Mouse (Mus musculus) lung, postnatal 10 days (tissue): ENCODE results near the gene Gm5431.
A peak's percentile ranks its signal among the peaks of the same experiment; 100 is the strongest.
"Not testable (repeated sequence)": the region's sequence is repeated elsewhere in the genome, so short reads cannot be mapped to it uniquely, and the experiment has no call there.

Experiments
- DNase-seq: peaks from one replicate; pipeline ENCODE4 v3.0.0; 2021

The Gm5431 gene

DNA sequence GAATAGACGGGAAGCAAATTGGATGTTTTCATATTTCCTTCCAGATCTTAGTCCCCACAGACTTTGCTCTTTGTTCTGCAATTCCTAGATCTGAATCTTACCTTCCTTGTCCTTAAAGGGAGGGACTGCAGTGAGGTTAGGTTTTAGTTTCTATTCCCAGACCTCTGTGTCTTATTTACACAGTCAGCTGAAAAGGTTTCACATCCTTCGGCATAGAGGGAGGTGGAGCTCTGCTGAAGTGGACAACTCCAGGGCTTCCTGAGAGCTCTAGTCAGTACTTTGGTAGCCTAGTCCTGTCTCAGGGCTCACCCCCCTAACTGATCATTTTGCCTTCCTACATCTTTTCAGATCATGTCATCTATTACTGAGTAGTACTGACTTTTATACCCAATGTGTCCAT, at the start of gene Gm5431:
Gene Gm5431, minus strand, starts transcription at position 194 of the 400 bp plus-strand sequence.
- DNase-seq = peak; percentile 6

DNA sequence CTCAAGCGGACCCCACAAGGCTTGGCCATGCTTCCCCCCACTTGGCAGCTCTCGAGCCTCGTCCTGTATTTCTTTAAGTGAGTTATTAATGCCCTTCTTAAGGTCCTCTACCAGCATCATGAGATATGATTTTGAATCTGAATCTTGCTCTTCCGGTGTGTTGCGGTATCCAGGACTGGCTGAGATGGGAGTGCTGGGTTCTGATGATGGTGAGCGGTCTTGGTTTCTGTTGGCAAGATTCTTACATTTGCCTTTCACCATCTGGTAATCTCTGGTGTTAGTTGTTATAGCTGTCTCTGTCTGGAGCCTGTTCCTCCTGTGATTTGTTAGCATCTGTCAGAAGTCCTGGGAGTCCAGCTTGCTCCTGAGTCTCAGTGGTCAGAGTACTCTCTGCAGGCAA, 44.1 kb upstream of the Gm5431 start, which contains the start of gene Psme2b:
Gene Psme2b, minus strand, starts transcription at position 101 of the 400 bp plus-strand sequence.
- not testable (repeated sequence) for DNase-seq

DNA sequence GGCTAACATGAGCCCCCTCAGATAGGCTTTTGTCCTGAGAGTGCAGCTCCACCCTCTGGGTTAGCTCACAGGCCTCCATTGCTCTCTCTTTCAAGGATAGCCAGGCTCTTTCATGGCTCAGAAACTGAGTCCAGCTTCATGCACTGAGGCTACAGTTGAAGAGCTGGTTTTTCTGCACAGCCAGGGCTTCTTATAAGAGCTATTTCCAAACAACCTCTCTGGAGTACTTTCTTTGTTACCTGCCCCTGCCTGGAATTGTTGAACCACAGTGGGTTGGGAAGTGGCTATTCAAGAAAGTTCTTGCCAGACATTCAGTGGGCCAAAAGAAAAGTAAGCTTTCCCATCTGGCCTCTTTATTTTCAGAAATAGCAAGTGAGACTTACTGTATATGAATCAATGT, 37.3 kb upstream of the Gm5431 start:
- DNase-seq = not testable (repeated sequence)

DNA sequence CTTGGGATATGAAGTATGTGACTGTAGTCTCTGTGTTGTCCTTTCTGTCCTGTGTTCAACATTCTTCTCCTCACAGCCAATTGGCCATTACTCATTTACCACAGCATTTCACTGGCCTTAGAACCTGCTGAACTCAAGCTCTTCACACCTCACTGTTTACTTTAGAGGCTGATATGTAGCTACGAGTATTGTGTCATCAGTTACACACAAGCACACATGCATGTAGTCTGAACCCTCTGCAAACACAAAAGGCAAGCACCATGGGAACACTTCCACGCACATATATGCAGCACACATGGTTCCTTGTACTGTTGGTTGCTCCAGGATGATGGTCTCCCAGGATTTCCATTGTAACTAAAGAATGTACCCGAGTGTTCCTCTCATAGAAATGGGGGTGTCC, 33.3 kb upstream of the Gm5431 start:
- not testable (repeated sequence) for DNase-seq

DNA sequence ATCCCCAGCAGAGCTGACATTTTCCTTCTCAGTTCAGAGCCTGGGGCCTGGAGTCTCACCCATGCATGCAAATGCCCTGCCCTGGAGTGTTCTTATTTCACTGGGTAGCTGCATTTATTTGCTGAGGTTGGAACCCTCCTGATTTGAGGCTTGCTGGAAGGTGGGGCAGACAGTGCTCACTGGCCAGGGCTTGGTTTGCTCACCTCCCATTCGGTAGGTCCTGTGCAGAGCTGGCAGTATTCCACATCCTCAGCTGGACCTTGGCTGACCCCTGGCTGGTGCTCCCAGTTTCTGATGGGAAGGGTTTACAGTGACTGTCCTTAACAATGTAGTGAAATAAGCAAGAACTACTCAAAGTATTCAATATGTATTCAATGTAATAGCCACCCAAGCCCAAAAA, 31.9 kb upstream of the Gm5431 start:
- not testable (repeated sequence) for DNase-seq

DNA sequence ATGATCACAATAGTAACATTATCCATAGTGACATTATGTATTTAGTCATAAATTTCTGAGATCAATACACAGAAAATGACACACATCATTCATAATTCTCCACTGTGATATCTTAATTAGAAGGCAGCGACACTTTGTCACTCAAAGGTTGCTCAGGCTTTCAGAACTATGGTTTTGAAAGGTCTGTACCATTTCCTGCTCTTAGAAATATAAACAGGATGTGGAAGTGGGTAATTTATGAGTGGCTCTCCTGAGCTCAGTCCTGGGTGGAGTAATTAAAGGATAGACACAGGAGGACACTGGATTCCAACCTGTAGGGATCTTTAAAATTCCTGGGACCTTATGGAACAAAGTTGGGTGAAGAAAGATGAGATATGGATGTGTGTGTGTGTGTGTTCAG, 31.4 kb upstream of the Gm5431 start:
- not testable (repeated sequence) for DNase-seq

DNA sequence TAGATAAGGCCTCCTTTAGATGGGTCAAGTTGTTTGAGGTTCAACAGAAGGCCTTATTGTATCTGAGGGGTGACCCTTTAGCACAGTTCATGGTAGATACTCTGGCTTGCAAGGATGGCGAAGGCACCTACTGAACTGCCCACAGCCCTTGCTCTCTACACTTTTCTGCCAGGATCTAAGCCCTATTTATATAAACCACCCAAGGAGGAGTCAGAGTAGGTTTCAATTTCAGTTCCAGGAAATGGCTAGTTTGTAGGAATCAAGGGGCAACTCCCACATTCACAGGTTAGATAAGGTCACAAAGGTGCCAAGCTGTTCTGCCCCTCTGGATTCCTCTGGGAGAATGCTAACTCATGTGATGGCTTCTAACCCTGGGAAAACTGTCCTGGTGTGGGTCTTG, 26.1 kb upstream of the Gm5431 start:
- DNase-seq = not testable (repeated sequence)

DNA sequence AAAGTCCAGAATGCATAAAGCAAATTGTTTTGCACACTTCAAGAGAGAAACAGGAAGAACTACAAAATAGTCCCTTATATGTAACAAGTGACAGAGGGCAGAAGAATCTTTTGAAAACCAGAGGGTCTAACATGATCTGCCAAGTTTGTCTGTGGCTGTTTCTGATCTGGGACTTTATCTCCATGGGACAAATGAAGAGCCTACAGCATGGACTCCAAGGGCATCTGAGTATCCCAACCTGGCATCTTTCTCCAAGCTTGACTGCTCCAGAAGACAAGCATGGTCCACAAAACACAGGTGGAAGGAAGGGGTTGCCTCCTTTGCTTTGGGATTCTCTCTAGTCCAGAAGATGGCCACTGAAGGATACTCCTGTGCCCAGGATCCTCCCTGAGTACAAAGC, 24.4 kb upstream of the Gm5431 start:
- not testable (repeated sequence) for DNase-seq

DNA sequence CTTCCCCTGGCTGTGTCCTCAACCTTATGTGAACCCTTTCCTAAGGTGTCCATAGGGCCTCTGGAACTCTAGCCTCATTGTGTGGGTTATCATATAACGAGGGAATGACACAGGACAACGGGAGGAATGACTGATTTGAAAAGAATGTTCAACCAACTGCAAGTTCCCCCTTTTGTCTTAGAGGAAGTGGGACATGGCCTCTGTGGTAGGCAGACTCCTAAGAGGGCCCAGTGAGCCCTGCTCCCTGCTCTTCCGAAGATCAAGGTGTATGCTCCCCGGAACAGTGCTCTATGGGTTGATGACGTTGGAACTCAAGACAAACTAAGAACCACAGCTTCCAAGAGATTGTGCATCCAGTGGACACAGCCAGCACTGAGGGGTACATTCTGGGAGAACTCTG, 21.8 kb upstream of the Gm5431 start:
- DNase-seq = not testable (repeated sequence)

DNA sequence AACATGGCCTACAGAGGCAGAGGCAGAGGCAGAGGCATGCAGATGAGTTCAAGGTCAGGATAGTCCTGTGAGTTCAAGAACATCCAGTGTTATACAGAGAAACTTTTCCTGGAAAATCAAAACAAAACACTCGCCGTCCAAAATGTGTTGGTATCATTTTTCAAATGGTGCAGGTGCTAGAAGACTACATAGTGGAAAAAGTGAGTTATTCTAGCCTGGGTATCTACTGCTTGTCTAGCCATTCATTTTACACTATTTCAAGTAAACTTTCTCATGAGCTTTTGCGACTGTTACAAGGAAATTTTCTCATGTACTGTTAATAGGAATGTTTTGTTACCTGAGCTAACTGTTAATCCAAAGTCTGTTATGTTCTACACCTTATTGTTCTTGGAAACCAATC, 16.4 kb upstream of the Gm5431 start:
- DNase-seq = no peak

DNA sequence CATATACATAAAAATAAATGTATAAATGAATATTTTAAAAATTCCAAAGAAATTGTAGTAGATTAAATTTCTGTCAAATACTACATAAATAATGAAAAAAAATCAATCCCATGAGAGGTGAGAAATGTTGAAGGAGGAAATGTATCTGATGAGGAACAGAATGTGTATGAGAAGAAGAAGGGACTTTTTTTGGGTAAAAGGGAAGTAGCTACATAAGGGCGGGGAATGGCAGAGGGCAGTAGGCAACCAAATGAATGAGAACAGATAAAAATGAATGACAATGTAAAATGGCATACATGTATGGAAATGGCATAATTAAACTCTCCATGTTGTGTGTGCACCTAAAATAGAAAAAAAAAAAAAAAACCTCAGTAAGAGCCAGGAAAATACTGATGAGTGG, 11.6 kb upstream of the Gm5431 start:
- DNase-seq = no peak

DNA sequence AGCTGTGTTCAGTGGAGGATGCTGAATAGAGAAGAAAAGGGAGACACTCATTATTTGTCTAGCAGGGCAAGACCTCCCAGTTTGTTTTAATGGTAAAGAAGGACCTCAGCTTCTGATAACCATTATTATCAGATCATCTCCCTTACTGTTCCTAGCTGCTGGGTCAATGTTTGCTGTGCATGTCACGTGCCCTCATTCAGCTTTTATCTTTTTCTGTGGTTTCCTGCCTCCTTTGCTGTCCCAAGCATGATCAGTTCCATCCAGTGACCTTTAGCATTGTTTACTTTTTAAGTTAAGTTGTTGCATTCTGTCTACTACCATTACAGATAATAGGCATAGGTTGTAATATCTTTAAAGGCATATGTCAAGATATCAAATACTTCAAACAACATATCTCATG, 6.4 kb upstream of the Gm5431 start:
- no peak for DNase-seq

DNA sequence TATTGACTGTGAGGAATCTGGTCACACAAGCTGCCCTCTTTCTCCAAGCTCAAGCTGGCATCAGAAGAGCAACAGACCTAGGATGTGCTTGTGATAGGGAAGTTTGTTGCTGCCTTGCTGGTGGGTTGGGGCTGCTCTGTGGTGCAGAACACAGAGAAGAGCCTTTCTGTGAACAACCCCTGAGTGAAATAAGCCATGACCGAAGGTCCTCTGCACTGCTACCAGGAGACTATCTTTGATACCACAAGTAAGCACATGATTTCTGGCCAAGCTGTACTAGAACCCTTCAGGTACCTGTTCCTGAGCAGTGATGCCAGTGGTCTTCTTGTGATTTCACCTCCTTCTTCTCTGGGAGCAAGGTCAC, 465 bp downstream of the Gm5431 start:
- DNase-seq = not testable (repeated sequence)

DNA sequence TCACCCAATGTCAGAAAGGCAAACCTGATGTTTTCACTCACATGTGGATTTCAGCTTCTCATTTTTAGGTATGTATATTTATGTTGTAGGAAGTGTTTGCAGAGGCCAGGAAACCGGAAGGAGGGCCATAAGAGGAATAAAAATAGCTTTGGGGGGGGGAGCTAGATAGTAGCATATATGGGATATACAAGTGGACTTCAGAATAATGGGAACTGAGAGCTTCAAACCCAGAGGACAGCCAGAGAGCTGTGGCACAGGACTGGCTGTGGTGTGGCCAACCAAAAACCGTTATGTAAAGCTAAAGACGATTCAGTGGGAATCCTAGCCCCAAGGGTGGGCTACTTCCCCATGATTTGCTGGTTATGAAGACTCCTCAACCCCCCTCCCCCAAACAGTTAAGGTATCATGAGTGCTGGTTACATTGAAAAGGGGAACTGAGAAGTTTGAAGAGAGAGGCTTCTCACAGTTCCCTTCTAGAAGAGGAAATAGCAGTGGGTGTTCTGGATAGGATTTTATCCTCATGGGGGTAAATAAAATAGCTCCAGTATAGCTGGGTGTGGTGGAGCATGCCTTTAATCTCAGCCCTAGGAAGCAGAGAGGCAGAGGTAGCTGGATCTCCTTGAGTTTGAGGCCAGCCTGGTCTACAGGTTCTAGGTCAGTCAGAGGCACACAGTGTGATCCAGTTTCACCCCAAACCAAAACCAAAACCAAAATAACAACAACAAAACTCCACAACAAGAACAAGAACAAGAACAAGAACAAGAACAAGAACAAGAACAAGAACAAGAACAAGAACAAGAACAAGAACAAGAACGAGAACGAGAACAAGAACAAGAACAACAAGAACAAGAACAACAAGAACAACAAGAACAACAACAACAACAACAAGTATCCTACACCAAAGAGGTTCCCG, 1.1 kb downstream of the Gm5431 start:
- not testable (repeated sequence) for DNase-seq

DNA sequence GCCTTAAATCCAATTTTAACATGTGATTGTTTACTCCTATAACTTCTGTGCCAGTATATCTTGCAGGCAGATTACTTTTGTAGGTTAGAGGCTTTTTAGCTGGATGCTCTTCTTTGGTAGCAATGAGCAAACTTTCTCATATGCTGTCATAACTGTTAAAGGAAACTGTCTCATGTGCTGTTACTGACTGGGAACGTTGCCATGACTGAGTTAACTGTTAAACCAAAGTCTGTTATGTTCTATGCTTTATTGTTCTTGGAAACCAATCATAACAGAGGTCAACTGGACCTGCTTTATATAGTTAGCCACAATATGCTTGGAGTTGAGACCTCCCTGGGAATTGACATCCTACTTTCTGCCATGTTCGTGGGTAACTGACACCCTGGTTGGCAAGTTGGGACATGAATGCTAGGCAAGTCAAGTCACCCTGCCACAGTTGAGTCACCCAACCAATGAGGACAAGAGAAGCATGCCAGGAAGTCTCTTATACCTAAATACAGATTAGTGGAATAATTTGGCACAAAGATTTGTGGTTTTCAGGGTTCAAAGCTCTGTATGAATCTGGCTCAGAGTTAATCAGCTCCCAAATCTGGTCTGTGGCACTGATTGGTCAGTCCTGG, 3.1 kb downstream of the Gm5431 start:
- no peak for DNase-seq

DNA sequence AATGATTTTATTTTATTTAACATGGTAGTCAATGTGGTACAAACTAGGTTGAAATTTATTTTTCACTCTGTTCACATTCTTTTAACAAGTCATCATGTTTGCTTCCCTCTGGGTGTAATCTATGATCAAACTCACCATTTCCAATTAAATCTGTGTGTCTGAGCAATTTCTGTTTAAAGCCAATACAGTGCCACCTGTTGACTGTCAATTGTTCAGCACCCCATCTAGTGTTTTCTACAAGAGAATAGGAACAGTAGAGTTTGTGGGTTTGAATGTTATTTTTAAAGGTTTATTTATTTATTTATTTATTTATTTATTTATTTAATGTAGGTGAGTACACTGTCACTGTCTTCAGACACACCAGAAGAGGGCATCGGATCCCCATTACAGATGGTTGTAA, 25.3 kb downstream of the Gm5431 start:
- no peak for DNase-seq

DNA sequence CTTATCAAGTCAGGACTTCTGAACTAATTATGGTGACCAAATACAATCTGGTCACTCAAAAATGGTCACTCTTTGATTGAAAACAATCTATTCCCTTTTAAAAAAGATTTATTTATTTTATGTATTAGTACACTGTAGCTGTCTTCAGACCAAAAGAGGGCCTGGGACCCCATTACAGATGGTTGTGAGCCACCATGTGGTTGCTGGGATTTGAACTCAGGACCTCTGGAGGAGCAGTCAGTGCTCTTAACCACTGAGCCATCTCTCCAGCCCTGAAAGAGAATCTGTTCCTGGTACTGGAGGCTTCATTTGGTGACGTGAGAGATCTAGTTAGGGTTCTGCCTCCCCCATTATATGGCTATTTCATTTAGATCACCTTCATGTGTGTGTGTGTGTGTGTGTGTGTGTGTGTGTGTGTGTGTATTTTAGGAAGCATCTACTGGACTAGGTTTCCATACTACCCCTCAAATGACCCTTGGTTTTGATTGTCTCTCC, 26.6 kb downstream of the Gm5431 start:
- not testable (repeated sequence) for DNase-seq

DNA sequence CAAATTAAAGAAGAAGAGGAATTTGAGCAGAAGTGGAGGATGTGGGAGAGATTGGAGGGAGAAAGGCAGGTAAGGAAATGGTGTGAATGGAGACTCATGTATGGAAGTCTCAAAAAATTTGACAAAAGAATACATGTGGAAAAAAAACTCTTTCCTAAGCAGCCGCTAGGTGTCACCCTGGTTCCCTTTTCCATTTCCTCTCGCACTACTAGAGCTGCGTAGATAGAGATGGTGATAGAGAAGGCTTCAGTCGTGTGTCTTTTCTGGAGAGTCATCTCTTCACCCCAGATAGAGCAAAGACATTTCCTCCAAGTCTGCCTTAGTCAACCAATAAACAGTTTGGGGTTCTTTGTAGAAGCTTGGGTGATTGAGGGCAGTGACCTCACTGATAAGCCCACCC, 27.5 kb downstream of the Gm5431 start:
- peak; percentile 71 for DNase-seq

DNA sequence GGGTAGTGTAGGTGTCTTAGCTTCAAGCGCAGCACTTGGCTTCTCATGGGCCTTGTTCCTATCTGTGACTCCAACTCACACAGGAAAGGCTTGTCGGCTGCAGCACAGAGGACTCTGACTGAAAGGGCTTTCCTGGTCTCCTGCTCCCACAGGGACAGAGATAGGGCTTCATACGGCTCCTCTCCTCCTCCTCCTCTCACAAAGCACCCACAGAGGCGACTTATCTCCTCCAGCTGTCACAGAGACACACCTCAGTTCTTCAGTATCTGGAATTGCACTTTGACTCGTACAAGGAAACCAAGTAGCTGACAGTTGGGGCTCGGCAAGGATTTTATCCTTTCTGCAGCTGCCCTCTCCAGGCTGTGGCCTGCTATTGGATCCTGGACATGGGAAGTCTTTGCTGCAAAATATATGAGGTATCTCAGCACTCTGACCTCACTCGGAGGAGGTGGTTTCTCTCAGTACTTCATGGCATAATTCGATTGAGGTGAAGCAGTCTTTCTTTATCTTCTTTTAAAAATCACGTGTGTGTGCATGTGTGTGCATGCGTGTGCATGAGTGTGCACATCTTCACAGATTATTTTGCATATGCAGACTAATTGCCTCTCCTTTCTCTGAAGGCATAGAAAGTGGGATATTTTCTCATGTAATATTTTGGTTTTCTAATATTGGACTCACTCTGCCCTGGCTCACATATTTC, 28.3 kb downstream of the Gm5431 start:
- DNase-seq = no peak

DNA sequence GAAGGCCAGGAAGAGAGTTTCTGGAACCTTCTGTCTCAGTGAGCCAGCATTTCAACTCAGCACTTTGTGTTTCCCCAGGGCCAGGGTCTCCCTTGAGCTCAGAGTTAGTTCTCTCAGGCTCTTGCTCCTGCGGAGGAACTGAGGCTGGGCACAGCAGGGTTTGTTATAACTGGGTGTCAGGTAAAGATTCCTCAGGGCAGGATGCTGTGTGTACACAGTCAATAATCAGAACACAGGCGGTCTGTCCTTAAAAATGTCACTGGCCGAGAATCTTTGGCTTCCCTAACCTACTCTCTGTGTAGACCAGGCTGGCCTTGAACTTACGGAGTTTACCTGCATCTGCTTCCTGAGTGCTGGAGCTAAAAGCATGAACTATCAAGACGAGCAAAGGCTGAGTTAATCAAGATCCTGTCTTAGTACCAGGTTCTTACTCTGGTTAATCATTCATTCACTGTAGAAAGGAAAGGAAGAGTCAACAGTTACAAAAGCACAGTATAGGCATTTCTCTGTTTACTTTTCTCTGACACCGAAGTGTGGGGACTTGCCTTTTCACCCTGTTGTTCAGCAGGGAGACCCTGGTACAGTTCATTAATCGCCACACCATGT, 29.2 kb downstream of the Gm5431 start:
- DNase-seq = no peak

DNA sequence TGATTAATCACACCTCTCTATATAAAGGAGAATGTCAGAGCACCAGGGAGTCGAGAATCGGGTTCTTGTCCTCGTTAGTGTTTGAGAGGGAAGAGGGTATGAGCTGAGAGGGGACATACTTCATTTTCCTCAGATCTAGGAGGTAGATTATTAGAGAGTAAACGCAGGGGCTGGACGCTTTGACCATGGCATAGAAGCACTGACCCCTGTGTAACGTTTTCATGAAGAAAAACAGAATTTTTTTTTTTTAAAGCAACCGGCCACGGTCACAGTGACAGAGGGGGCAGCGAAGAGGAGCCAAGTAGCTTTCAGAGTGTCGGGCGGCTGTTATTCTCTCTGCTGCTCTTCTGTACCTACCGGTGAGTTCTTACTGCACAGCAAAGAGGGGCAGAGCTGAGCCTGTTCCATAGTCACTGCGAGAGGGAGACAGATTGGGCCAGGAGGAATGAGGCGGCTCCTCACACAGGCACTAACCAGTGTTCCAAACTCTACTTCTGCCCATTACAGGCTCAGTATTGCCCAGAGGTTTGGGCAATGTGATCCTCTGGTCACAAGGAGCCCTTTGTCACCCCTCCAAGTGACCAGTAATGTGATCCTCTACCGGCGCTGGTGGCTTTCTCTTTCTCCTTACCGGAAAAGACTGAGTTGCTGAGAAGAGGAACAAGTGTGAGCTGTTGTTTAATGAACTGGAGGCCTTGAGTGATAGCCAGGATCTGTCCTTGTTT, 30.0 kb downstream of the Gm5431 start:
- DNase-seq = peak; percentile 52

DNA sequence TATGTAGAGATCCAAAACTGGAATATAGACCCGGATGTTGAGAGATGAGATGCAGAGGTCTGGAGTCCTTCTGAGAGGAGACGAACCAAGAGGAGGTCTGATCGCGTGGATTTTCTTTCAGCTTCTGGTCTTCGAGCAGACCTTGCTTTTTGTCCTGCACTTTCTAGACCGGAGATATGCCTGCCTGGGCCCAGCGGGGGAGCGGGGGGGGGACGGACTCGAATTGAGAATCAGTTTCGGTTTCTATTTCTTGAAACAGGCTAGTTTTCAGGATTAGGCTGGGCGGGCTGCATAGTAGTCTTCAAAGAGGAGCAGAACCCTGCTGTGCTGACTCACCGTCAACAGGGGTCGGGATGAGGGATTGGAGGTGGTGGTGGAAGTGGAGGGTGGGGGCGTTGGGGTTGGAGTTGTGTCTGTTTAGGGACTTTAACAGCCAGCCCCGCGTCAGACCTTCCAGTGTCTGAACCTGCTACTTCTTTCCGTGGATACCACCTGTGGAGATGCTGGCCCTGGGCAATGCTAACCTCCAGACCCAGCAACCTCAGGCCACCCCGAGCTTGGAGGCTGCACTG, 30.7 kb downstream of the Gm5431 start, which contains the start of gene Irgm1:
Gene Irgm1, minus strand, starts transcription at position 483 of the 572 bp plus-strand sequence.
- peak; percentile 83 for DNase-seq
